Mouse (Mus musculus) heart, postnatal 0 days (tissue): ENCODE measurements around the gene Apol7e.

Experiments used
- CTCF ChIP-seq: IDR thresholded peaks from 2 replicates; pipeline ENCODE4 v1.5.1; 2016; ENCODE audit warnings: antibody characterized with exemption, control low read depth, low read depth
- EP300 ChIP-seq: IDR thresholded peaks from 2 replicates; pipeline ENCODE4 v1.6.1; 2016; ENCODE audit warnings: antibody characterized with exemption, low read depth

DNA sequence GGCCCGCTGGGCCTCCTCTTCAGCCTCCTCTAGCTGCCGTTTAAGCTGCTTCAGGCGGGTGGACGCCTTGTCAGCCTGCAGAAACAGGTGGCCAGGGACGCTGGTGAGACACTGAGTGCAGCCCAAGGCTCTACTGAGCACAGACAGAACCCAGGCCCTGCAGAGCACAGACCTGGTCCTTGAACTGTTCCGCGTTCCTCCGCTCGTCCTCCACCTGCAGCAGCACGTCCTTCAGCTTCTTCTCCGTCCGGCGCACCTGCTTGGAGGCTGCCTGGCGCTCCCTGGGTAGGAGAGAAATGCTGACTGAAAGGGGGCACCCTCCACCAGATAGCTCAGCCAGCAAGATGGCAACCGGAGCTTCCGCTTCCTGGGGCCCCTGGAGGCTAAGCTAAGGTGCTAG, 64.4 kb downstream of the Apol7e start:
- TF ChIP-seq CTCF: no peak
- no peak for TF ChIP-seq EP300
